Mouse (Mus musculus) gastrocnemius, adult 18-20 months (tissue): Measurements from ENCODE around the gene Tmed5. TPM values are rescaled to one million over a fixed set of nuclear protein-coding genes. Genes with fewer than 3 reads are reported as not detected.
A peak's percentile ranks its signal among the peaks of the same experiment; 100 is the strongest.
"Not testable (repeated sequence)": the region's sequence is repeated elsewhere in the genome, so short reads cannot be mapped to it uniquely, and the experiment has no call there.

ENCODE experiments used
- DNase-seq: peaks from one replicate; pipeline ENCODE4 v3.0.0; 2021; ENCODE audit warnings: low spot score
- long read RNA-seq, 2 experiments: library from polyadenylated mRNA; stranded (forward); transcript quantifications; one replicate each; pipeline ENCODE4 v2.0.0; 2021
- total RNA-seq, 2 experiments: library from RNA; stranded (reverse); gene quantifications; 2 replicates each; pipeline ENCODE4 v1.2.3; 2021

Gene Tmed5
- 10 to 100 TPM; 25.3 to 25.6 TPM for total RNA-seq
- long read RNA-seq, experiment 1, transcript Tmed5-201 (4 exons, 3,800 nt): major isoform, 30 of 34 reads
- long read RNA-seq, experiment 1, partial matches to known transcripts: 1 of 34 reads
- long read RNA-seq, experiment 1, other reads (novel, unspliced or antisense): 2 of 34 reads
- long read RNA-seq, experiment 2, transcript Tmed5-201 (4 exons, 3,800 nt): major isoform, 41 of 43 reads
- long read RNA-seq, experiment 2, partial matches to known transcripts: 0 of 43 reads
- long read RNA-seq, experiment 2, other reads (novel, unspliced or antisense): 2 of 43 reads

DNA sequence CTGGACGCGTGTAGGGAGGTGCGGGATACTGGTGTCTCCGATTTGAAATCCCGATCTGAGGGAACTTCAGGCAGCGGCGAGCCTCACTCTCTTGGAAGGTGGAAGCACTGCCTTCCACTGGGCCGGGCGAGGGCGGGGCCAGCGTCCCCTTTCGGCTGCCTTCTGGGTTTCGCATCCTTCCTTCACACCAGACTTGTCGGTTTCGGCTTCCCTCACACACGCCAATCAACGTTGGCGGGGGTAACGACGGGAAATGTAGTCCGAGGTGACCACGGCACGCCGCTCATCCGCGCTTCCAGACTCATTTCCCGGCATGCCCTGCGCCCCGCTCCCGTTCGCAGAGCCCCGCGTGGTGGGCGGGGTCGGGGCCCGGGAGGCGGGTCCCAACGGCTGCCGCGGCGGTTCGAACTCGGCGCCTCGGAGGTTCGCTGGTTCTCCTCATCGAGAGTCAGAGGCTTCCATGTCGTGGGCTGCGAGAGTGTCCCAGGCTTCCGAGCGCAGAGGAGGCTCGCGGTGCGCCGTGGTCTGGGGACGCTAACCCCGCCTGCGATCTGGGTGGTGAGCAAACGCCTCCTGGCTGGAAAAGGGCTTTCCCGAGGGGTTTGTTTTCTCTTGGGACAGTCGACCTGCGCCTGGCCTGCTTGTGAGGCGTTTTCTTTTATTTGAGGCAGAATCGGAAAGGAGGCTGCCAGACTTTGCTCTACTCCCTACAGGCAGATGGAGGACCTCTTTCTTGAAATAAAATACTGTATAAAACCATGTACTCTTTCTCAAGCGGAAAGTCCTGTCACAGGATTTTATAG lies at the start of gene Tmed5, which contains the start of gene Ccdc18:
Gene Tmed5 (minus strand): TSS at position 180 of the 803 bp plus-strand sequence.
Gene Ccdc18 (plus strand): TSS at position 435 of the 803 bp plus-strand sequence.
- DNase-seq: peak; percentile 98

DNA sequence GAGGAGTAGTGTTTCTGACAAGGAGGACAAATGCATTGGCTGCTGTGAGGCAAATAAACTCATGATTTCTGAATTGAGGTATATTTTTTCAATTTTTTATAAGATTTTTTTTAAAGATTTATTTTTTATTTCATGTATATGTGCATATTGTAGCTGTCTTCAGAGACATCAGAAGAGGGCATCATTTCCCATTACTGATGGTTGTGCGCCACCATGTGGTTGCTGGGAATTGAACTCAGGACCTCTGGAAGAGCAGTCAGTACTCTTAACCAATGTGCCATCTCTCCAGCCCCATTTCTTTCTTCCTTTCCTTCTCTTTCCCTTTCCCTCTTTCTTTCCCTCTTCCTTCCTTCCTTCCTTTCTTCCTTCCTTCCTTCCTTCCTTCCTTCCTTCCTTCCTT lies 31.3 kb upstream of the Tmed5 start:
- peak; percentile 10 for DNase-seq

DNA sequence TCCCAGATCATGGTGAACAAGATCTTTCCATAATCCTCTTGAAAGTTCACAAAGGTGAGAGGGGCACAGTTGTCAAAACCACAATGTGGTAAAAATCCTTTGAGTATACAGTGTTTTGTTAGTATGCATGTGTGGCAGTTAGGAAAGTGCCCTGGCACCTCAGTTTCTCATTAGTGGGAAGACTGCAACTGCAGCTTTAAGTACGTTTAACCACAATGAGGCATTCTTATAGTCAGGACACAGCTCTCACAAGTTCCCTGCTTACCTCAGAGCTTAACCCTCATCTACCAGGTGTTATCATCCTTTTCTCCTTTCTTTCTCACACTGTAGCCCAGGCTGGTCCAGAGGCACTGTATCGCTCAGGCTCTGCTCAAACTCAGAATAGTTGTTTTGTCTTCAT lies 28.4 kb upstream of the Tmed5 start:
- no peak for DNase-seq

DNA sequence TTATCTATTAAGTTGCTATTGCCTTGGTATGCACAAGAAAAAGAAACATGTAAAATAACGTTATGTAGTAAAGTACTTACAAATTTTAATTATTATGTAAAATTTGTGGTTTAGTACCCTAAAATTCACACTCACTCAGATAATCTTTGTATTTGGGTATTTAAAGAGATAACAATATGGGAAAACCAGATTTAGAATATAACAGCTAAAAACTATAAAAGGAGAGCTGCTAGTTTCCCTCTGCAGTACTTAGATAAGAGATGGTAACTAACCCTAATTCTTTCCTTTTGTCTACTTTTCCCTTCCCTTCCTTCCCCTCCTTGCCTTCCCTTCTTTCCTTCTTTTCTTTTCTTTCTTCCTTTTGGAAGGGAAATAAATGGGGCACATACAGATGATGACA lies 20.2 kb upstream of the Tmed5 start:
- no peak for DNase-seq

DNA sequence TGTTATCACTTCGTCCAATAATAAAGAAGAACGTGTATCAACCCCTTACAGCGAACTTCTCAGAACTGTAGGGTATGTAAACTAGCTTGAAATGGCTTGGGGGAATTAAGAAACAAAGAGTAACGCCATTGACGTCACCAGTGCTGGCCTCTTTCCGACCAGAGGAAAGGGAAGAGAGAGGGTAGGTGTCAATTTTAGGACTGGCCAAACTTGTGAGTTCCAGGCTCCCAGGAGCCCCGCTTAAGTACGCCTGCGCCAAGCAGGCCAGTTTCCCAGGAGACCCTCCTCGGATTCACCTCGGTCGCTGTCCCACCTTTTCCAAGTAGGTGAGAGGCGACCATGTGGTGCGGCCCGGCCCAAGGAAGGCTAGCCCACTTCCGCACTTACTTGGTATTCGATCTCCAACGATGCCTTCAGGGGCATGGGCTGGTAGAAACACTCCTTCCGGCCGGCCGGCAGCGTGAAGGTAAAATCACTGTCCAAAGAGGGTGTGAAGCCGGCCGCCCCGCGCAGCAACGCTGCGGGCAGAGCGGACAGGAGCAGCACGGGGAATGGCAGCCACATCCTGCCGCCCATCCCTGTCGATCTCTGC lies 475 bp downstream of the Tmed5 start:
- DNase-seq: peak; percentile 44

DNA sequence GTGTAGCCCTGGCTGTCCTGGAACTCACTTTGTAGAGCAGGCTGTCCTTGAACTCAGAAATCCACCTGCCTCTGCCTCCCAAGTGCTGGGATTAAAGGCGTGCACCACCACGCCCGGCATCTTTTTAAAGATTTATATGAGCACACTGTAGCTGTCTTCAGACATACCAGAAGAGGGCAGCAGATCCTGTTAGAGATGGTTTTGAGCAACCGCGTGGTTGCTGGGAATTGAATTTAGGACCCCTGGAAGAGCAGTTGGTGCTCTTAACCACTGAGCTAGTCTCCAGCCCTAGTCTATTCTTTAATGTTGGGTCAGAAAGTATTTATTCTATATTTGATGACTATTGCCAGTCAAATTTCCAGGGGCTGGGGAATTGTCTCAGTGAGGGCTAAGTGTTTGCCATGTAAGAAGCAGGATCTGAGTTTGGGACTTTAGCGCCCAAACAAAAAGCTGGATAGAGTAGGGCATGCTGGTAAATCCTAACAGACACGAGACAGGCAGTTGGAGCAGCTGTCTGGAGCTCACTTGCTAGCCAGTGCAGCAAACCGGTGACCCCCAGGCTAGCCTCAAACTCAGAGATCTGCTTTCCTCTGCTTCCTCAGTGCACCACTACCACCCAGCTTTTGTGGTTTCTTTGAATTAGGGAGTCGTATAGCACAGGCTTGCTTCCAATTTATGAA lies 12.1 kb downstream of the Tmed5 start:
- DNase-seq: no peak

DNA sequence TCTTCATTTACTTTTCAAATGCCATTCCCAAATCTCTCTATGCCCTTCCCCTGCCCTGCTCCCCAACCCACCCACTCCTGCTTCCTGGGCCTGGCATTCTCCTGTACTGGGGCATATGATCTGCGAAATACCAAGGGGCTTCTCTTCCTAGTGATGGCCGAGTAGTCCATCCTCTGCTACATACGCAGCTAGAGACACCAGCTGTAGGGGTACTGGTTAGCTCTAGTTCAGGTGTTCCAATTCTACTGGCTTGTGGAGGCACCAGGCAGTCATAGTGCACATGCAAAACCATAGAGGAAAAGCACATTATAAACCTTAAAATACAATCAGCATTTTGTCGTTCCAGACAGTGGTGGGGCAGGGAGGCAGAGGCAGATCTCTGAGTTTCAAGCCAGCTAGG lies 14.7 kb downstream of the Tmed5 start:
- no peak for DNase-seq

DNA sequence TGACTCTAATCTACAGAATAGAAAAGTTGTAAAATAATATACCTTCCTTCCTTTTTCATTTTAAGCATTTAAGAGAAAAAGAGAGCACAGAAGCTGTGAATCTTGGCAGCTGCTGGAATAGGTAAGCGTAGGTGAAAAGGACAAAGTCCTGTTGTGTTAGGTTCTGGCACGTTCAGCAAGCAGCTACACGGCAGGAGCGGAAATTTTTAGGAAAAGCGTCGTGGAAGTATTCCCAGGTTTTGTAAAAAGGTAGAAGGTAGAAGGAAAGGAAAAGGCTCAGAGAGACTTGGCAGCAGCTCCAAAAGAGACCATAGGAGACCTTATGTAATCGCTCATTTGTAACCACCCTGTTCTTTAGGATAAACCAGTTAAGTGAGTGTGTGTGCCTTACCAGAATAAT lies 23.1 kb downstream of the Tmed5 start:
- no peak for DNase-seq

DNA sequence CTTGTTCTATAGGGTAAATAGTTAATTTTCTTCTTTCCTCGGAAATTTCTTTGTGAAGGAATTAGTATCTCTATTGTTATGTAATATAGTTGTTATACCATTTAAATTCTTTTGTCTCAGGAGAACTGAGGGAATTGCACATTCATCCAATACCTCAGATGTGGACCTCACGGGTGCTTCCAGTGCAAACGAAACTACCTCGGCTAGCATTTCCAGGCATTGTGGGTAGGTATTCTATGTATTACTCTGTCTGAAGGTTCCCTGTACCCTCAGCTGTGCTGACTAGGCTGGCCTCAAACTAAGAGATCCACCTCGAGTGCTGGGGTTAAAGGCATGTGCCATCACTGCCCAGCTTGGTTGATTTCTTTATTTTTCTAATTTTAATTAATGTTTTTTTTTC lies 28.1 kb downstream of the Tmed5 start:
- no peak for DNase-seq

DNA sequence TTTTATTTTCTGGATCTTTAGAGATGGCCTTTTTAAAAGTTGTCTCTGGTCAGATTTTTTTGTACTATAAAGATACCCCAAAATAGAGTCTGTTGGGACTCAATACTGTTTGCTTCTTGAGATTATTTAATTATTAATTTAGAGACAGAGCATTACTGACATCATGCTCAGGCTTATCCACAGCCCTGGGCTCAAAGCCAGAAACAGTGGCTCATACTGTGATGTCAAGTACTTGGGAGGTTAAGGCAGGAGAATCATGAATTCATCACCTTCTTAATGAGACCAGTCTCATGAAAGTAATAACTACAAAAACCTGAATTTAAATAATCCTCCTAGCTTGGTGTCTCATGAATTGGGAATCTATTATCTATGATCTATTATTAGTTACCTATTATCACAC lies 32.2 kb downstream of the Tmed5 start:
- DNase-seq: no peak

DNA sequence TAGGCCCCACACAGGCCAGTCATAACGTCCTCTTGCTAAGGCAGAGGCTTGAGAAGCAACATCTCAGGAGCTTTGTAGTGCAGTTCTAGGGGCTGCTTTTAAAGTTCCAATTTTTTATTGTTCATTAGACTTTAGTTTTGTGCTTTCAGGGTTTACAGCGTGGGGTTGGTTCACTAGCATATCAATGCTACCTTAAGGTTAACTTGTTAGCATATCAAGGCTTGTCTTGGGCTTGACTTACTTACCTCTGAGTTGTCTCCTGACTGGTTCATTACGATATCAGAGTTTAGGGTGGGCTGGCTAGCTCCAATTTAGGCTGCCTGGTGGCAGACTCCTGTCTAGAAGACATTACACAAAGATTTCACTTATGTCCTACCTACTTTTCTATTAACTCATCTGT lies 34.7 kb downstream of the Tmed5 start:
- DNase-seq: no peak

DNA sequence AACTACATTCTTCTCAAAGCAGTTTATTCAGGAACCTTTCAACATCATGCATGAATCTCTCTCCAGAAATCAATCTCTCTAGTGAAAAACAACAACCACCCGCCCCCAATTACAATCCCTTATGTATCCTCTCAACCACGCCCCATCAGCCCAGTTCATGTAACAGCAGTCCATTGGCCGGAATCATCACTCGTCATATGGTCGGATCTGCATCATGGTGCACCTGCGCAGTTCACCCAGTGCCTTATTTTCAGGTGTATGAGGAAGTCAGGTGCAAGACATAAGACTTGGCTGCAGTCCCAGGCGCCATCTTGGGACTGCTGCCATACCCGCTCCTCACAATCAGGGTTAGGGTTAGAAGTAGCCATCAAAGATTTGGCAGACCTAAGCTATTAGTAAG lies 39.7 kb downstream of the Tmed5 start:
- DNase-seq: not testable (repeated sequence)

DNA sequence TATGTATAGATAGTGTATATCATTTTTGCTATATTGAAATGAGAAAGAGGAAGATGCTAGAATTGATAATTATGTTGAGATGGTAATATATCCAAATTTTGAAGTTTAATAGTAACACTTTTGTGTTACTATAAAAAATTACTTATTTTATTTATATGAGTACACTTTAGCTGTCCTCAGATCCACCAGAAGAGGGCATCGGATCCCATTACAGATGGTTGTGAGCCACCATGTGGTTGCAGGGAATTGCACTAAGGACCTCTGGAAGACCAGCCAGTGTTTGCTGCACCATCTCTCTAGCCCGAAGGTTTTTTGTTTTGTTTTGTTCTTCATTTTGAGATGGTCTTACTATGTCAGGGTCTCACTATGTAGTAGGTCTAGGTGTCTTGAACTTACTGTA lies 47.0 kb downstream of the Tmed5 start:
- no peak for DNase-seq

DNA sequence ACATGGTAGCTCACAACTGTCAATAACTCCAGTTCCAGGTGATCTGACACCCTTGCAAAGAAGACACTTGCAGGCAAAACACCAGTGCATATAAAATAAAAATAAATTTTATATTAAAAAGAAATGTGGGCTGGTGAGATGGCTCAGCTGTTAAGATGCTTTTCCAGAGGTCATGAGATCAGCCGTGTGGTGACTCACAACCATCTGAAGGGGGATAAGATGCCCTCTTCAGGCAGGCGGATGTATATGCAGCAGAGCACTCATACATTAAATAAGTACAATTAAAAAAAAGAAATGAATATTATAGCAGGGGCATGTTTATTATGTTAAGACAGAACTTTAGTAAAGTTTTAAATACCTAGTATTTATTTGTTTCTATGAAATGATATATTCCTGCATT lies 50.0 kb downstream of the Tmed5 start:
- DNase-seq: peak; percentile 9

DNA sequence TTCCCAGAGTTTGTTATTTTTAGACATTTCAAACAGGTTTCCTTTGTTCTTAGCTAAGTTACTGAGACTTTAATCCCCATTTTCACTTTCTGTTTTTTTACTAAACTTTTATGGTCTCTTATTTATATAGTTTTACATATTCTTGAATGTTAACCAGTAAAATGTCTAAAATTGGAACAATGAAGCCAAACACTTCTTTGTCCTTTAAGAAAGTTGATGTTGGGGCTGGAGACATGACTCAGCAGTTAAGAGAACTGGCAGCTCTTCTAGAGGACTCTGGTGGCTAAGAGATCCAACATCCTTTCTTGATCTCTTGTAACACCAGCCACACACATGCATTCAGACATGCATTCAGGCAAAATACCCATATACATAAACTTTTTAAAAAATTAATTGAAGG lies 52.8 kb downstream of the Tmed5 start:
- no peak for DNase-seq

DNA sequence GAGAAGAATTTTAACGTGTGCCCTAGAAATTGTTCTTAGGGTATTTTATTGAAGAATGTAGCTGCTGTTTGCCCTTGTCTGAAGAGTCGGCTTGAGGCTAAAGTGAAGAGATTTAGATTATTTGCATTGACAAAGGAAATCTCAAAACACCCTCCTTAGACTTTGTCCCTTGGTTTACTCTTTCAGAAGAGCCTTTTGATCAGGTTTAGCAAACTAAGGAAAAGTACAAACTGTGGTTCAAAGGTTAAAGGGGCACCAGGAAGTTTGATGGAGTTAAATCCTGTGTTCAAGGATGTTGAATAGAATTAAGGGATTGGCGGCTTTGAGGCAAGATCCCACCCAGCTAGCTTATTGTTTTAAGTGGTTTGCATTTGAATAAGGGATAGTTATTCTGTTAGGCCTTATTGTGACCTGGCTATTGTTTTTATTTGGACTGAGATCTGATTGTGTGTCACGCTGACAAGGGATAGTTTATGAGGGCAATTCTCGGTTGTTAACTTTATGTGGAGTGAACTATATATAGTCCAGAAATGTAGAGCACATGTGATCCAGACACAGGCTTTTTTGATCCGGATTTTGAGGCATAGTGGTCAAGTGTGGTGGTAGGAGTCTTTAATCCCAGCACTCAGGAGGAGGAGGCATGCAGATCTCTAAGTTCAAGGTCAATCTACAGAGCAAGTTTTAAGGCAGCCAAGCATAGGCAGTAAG lies 55.4 kb downstream of the Tmed5 start:
- DNase-seq: no peak

DNA sequence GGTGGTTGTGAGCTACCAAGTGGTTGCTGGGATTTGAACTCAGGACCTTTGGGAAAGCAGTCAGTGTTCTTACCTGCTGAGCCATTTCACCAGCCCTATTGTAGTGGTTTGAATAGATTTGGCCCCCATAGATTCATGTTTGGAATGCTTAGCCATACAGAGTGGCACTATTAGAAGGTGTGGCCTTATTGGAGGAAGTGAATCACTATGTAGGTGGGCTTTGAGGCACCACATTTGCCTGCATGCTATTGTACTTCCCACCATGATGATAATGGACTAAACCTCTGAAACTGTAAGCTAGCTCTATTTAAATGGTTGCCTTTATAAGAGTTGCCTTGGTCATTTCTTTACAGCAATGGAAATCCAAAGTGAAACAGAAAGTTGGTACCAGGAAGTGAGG lies 56.2 kb downstream of the Tmed5 start:
- DNase-seq: no peak

DNA sequence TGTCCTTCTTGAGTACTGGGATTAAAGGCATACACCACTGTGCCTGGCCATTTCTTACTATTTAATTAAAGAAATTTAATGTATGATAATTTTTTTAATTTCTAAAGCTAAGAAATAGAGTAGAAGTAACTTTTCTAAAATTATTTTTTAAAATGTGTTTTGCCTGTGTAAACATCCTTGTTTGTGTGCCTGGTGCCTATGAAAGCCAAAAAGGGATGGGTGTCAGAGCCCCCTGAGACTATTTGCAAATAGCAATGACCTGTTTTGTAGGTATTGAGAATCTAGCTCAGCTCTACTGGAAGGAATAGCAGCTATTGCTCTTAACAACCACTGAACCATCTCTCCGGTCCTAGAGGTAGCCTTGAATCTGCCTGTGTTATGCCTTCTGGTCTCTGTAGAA lies 60.1 kb downstream of the Tmed5 start:
- no peak for DNase-seq

DNA sequence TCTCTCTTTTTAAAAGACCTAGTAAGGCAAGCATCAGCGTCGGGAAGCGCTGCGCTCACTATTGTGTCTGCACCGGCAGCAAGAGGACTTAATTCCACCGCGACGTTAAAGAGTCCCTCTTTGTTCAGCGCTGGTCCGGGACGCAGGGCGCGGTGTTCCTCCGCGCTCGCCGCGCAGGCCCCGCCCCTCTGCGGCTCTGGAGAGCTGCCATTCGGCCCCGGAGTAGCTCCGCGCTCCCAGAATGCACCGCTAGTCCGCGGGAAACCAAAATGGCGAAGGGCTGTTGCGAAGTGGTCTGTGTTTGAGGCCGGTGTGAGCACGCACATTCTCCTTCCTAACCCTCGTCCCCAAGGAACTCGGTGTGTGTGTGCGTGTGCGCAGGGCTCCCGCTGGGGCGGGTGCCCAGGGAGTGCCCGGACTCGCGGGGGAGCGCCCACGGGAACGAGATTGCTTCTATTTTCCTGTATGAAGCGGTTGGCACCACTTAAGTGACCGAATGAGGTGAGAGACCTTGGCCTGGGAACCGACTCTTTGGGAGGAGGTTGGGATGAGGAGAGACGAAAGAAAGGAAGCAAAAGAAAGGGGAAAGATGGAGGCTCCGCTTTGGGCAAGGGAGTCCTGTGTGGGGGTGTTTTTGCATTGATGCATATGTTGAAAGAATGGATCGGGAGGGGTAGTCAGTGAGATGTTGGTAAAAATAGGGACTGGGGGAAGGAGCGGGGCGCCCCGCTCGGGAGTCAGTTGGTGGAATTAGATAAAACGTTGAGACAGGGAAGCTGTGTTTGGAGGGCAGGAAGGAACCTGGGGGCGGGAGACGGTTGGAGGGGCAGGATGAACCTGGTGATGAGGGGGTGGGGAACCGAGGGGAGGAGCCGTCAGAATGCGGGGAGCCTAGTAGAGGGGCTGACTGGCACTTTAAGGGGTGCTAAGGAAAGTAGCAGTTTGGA lies 66.7 kb downstream of the Tmed5 start, which contains the start of gene Mtf2:
Gene Mtf2 (plus strand): TSS at position 210 of the 947 bp plus-strand sequence.
- DNase-seq: peak; percentile 94

DNA sequence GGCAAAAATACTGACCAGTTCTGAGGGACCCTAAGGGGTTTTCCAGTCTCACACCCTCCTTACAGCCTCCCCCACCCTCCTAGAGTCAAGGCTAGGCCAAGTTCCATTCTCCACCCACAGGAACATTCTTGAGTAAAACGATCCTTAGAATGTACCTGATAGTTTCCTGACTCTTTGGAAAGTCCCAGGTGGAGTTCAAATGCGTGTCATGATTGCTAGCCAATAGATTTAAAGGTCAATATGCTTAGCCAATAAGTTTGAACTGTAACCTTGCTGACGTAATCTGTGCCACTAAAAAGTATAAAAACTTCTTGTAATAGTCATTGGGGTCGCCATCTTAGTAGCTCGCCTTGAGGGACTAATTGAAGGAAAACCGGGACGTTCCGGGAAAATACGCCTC lies 72.0 kb downstream of the Tmed5 start:
- no peak for DNase-seq
